ENCODE assay signal across 18 mouse cellular contexts in the genomic region with DNA sequence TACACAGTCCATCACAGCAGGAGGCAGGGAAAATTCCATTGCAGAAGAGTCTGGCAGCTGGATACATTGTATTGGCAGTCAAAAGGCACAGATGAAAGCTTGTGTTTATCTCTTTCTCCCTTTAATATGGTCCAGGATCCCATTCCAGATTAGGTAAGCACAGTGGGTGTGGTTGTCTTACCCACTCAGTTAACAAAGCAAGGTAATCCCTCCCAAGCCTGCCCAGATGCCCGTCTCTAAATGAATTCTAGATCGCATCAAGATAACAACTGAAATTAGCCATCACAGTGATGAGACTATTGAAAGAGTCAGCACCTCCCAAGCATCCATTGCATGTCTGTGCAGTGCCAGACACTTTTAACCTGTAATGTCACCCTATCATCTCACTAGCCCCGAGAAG. TPM values are rescaled to one million over a fixed set of nuclear protein-coding genes. Genes with fewer than 3 reads are reported as not detected.
DNase-seq lines count a peak whose midpoint lies in the region; ATAC-seq and TF ChIP-seq lines count a peak whose summit lies in the region.
"Had no signal": no experiment of that assay in that cellular context is flagged by ENCODE, and none has a peak within 500 bp of the region (broad histone marks: within the 10 kb centered on the region; RNA-seq: fewer than 3 reads in every experiment).

No protein-coding gene starts in this region.

- DNase-seq in heart, adult 2 months: peak in 1 of 2 experiments; percentile 11
- DNase-seq in heart, postnatal 25 days (ENCODE audit: low spot score): no peak
- no peak for DNase-seq in kidney, adult 9 months
- DNase-seq in lung, postnatal 0 days (ENCODE audit: low spot score): no peak
- no peak for DNase-seq in lung, postnatal 14 days
- DNase-seq in thymus, adult 18-20 months: no peak
- no peak for DNase-seq in gastrocnemius, postnatal 36 days
- DNase-seq: adrenal gland, postnatal 25 days; embryo, embryonic 11 days; gastrocnemius, adult 2 months; left cerebral cortex, postnatal 4 days had no signal

- no peak overlapping the region for H3K4me2 ChIP-seq in kidney, embryonic 15.5 days
- H3K4me2 ChIP-seq in lung, postnatal 0 days (replicated peaks; ENCODE audit: low read depth, low read length): no peak overlapping the region
- H3K4me2 ChIP-seq: midbrain, embryonic 12.5 days had no signal

- no peaks in the 10 kb centered on the region for H3K9me3 ChIP-seq in kidney, embryonic 15.5 days (replicated peaks)
- H3K9me3 ChIP-seq in lung, postnatal 0 days (ENCODE audit: low read length): no peaks in the 10 kb centered on the region
- H3K9me3 ChIP-seq: hindbrain, embryonic 10.5 days; midbrain, embryonic 12.5 days had no signal

- peaks cover 9% of the 10 kb centered on the region for H3K36me3 ChIP-seq in heart, adult 2 months (ENCODE audit: control insufficient read depth, insufficient read depth, low read length)
- H3K36me3 ChIP-seq in kidney, embryonic 15.5 days: no peaks in the 10 kb centered on the region
- no peaks in the 10 kb centered on the region for H3K36me3 ChIP-seq in lung, postnatal 0 days (ENCODE audit: insufficient read depth, low read length)
- H3K36me3 ChIP-seq: hindbrain, embryonic 10.5 days; midbrain, embryonic 12.5 days had no signal

- H3K4me1 ChIP-seq in heart, adult 2 months (ENCODE audit: control insufficient read depth, insufficient read depth, low read length): peaks cover 16% of the 10 kb centered on the region
- H3K4me1 ChIP-seq in kidney, embryonic 15.5 days: peaks cover 25% of the 10 kb centered on the region
- H3K4me1 ChIP-seq in lung, postnatal 0 days (ENCODE audit: insufficient read depth, low read depth, low read length): peaks cover 13% of the 10 kb centered on the region; the same call in 1 of the 2 replicates

- peak overlapping the region; percentile 83 for H3K27ac ChIP-seq in heart, adult 2 months
- H3K27ac ChIP-seq in kidney, embryonic 15.5 days: peak overlapping the region; percentile 78
- H3K27ac ChIP-seq in lung, postnatal 0 days (ENCODE audit: low read length): peak overlapping the region; percentile 74
- H3K27ac ChIP-seq: hindbrain, embryonic 10.5 days; midbrain, embryonic 12.5 days had no signal

- intact Hi-C loops in heart, adult 2 months (cut with DNase I): loop anchor here (1.0 kb wide), 1 partner anchor 24 kb away; no protein-coding TSS in a partner anchor
- intact Hi-C loops in heart, postnatal 25 days (cut with DNase I): loop anchor here (5.0 kb wide), 1 partner anchor 70 kb away; no protein-coding TSS in a partner anchor
- intact Hi-C loops in gastrocnemius, postnatal 36 days (cut with DNase I): loop anchor here (2.0 kb wide), 1 partner anchor 20 kb away; no protein-coding TSS in a partner anchor

- H3K27me3 ChIP-seq in heart, adult 2 months (ENCODE audit: control insufficient read depth, insufficient read depth, low read length): no peaks in the 10 kb centered on the region
- H3K27me3 ChIP-seq in kidney, embryonic 15.5 days: no peaks in the 10 kb centered on the region
- H3K27me3 ChIP-seq in lung, postnatal 0 days (replicated peaks; ENCODE audit: insufficient read depth, low read length): no peaks in the 10 kb centered on the region
- H3K27me3 ChIP-seq: midbrain, embryonic 12.5 days had no signal

- no peak for TF ChIP-seq EP300 in heart, adult 2 months (IDR thresholded peaks at IDR 0.05; ENCODE audit: insufficient read depth, low read depth, low read length)
- no peak for TF ChIP-seq EP300 in lung, postnatal 0 days (IDR thresholded peaks at IDR 0.05)

- TF ChIP-seq CTCF in heart, adult 2 months (IDR thresholded peaks at IDR 0.05): no peak
- no peak for TF ChIP-seq CTCF in lung, postnatal 0 days (IDR thresholded peaks at IDR 0.05)

- H3K4me3 ChIP-seq in heart, adult 2 months: no peak overlapping the region
- H3K4me3 ChIP-seq in kidney, embryonic 15.5 days (replicated peaks): no peak overlapping the region
- H3K4me3 ChIP-seq in lung, postnatal 0 days (ENCODE audit: low read depth, low read length): no peak overlapping the region
- H3K4me3 ChIP-seq: erythroblast, embryonic 14.5 days; hindbrain, embryonic 10.5 days; midbrain, embryonic 12.5 days; myocyte had no signal

- no peak overlapping the region for H3K9ac ChIP-seq in heart, adult 2 months (ENCODE audit: low read depth, low read length)
- H3K9ac ChIP-seq in kidney, embryonic 15.5 days: no peak overlapping the region
- no peak overlapping the region for H3K9ac ChIP-seq in lung, postnatal 0 days (replicated peaks; ENCODE audit: low read depth)
- H3K9ac ChIP-seq: forebrain, postnatal 0 days; midbrain, embryonic 12.5 days had no signal

- TF ChIP-seq POLR2A in heart, adult 2 months (IDR thresholded peaks at IDR 0.05; ENCODE audit: insufficient read depth, low read depth, low read length): no peak

- ATAC-seq in kidney, embryonic 15.5 days (replicated peaks; ENCODE audit: low FRiP score): no peak
- ATAC-seq in lung, postnatal 0 days: no peak
- ATAC-seq: activated CD4-positive, CD25-positive, alpha-beta regulatory T cell, adult 4 months had no signal

- 91% methylated on average over 3 of the region's 3 CpGs for WGBS in heart, adult 2 months
- 87% methylated on average over 3 of the region's 3 CpGs for WGBS in kidney, embryonic 15.5 days
- 75% methylated on average over 3 of the region's 3 CpGs for WGBS in lung, postnatal 0 days

- H3K79me2 ChIP-seq in heart, adult 2 months (replicated peaks; ENCODE audit: control insufficient read depth, insufficient read depth, low read length): no peaks in the 10 kb centered on the region

RNA-seq across cellular contexts. Expression of a gene that starts 23.0 kb away (rescaled TPM):
- total RNA-seq in heart, adult 2 months (2021): 10 to 100 TPM; 44.1 to 46.8 TPM
- 5.6 and 6.9 TPM in 2 replicates for polyA plus RNA-seq in heart, adult 2 months (2012; rRNA removed)
- 10 to 100 TPM; 48.8 to 50.8 TPM for total RNA-seq in heart, postnatal 25 days (2021)
- polyA plus RNA-seq in kidney, embryonic 15.5 days (2015; fragmentation: Nextera tagmentation; extraction: Ambion mirVana): 92.2 and 95.1 TPM in 2 replicates
- 38.7 and 51.5 TPM in 2 replicates for polyA plus RNA-seq in lung, postnatal 0 days (2015; fragmentation: Nextera tagmentation; extraction: Ambion mirVana)
- total RNA-seq in gastrocnemius, postnatal 36 days (2021): 10 to 100 TPM; 30.3 to 34.2 TPM
